ENCODE assay signal across 30 mouse cellular contexts in genomic region chr9:107925251-107925650, GRCm38 (mm10). TPM values are rescaled to one million over a fixed set of nuclear protein-coding genes. Genes with fewer than 3 reads are reported as not detected.
DNase-seq lines count a peak whose midpoint lies in the region; ATAC-seq and TF ChIP-seq lines count a peak whose summit lies in the region.
"Had no signal": no experiment of that assay in that cellular context is flagged by ENCODE, and none has a peak within 500 bp of the region (broad histone marks: within the 10 kb centered on the region; RNA-seq: fewer than 3 reads in every experiment).

No protein-coding gene starts in this region.

- ATAC-seq in forebrain, embryonic 16.5 days = peak; percentile 34
- ATAC-seq in forebrain, embryonic 14.5 days = no peak
- no peak for ATAC-seq in hindbrain, postnatal 0 days
- ATAC-seq in hindbrain, embryonic 14.5 days (ENCODE audit: low FRiP score) = no peak
- peak; percentile 54; the same call in 1 of the 2 replicates for ATAC-seq in midbrain, embryonic 15.5 days (replicated peaks)
- ATAC-seq: CD4-positive, CD25-positive, alpha-beta regulatory T cell, adult 4 months; forebrain, embryonic 13.5 days; liver, postnatal 0 days; lung, postnatal 0 days had no signal

- no peak for TF ChIP-seq POLR2A in brain, embryonic 14.5 days (IDR thresholded peaks at IDR 0.05; ENCODE audit: borderline replicate concordance, extremely low read depth, insufficient read depth, insufficient read length, poor library complexity, severe bottlenecking)

- no peak overlapping the region for H3K4me2 ChIP-seq in forebrain, embryonic 16.5 days (ENCODE audit: low read length)
- H3K4me2 ChIP-seq in forebrain, embryonic 14.5 days (ENCODE audit: low read length) = no peak overlapping the region
- H3K4me2 ChIP-seq in hindbrain, postnatal 0 days (ENCODE audit: low read depth, low read length) = no peak overlapping the region
- H3K4me2 ChIP-seq in hindbrain, embryonic 14.5 days (replicated peaks) = no peak overlapping the region
- H3K4me2 ChIP-seq in midbrain, embryonic 15.5 days = no peak overlapping the region
- H3K4me2 ChIP-seq: forebrain, embryonic 13.5 days; heart, embryonic 15.5 days; kidney, embryonic 15.5 days; limb, embryonic 12.5 days; liver, embryonic 11.5 days had no signal

- TF ChIP-seq CTCF in hindbrain, postnatal 0 days (IDR thresholded peaks at IDR 0.05; ENCODE audit: low read depth) = no peak
- TF ChIP-seq CTCF in brain, embryonic 14.5 days (IDR thresholded peaks at IDR 0.05; ENCODE audit: borderline replicate concordance, extremely low read depth, insufficient read depth, insufficient read length) = no peak

- no peak overlapping the region for H3K9ac ChIP-seq in forebrain, embryonic 16.5 days (replicated peaks; ENCODE audit: low read depth, low read length)
- H3K9ac ChIP-seq in forebrain, embryonic 14.5 days (ENCODE audit: low read length) = no peak overlapping the region
- H3K9ac ChIP-seq in hindbrain, postnatal 0 days (replicated peaks; ENCODE audit: low read length) = no peak overlapping the region
- no peak overlapping the region for H3K9ac ChIP-seq in hindbrain, embryonic 14.5 days
- H3K9ac ChIP-seq in midbrain, embryonic 15.5 days = no peak overlapping the region
- H3K9ac ChIP-seq: forebrain, embryonic 13.5 days; heart, embryonic 15.5 days; kidney, embryonic 15.5 days; limb, embryonic 12.5 days; liver, postnatal 0 days had no signal

- H3K4me3 ChIP-seq in forebrain, embryonic 16.5 days (replicated peaks; ENCODE audit: low read length) = no peak overlapping the region
- H3K4me3 ChIP-seq in forebrain, embryonic 14.5 days (ENCODE audit: low read depth, low read length) = no peak overlapping the region
- H3K4me3 ChIP-seq in hindbrain, postnatal 0 days (ENCODE audit: low read length) = no peak overlapping the region
- H3K4me3 ChIP-seq in hindbrain, embryonic 14.5 days (replicated peaks; ENCODE audit: low read length) = no peak overlapping the region
- H3K4me3 ChIP-seq in midbrain, embryonic 15.5 days = no peak overlapping the region
- H3K4me3 ChIP-seq: forebrain, embryonic 13.5 days; heart, adult 2 months; heart, embryonic 15.5 days; kidney, embryonic 15.5 days; limb, embryonic 12.5 days had no signal

- H3K4me1 ChIP-seq in forebrain, embryonic 16.5 days (replicated peaks; ENCODE audit: control insufficient read depth, insufficient read depth, low read length) = peaks cover 16% of the 10 kb centered on the region
- H3K4me1 ChIP-seq in forebrain, embryonic 14.5 days (ENCODE audit: control insufficient read depth, insufficient read depth, low read length) = peaks cover 5% of the 10 kb centered on the region; the same call in 1 of the 2 replicates
- peaks cover 14% of the 10 kb centered on the region; the same call in 1 of the 2 replicates for H3K4me1 ChIP-seq in hindbrain, postnatal 0 days (ENCODE audit: insufficient read depth, low read length)
- H3K4me1 ChIP-seq in hindbrain, embryonic 14.5 days (replicated peaks; ENCODE audit: control insufficient read depth, insufficient read depth, low read length) = peaks cover 14% of the 10 kb centered on the region; the same call in 1 of the 2 replicates
- H3K4me1 ChIP-seq in midbrain, embryonic 15.5 days = peaks cover 18% of the 10 kb centered on the region

- DNase-seq in forebrain, embryonic 14.5 days (ENCODE audit: low spot score) = no peak
- DNase-seq in hindbrain, postnatal 0 days (ENCODE audit: low spot score) = no peak
- DNase-seq in hindbrain, embryonic 14.5 days (ENCODE audit: low spot score) = no peak
- DNase-seq in brain, embryonic 14.5 days (ENCODE audit: low read depth) = peak; percentile 37
- DNase-seq in lung, postnatal 14 days = no peak
- no peak for DNase-seq in adrenal gland, adult 2 months
- DNase-seq: adrenal gland, adult 8-10 months; cerebellum, adult 9-11 months; gastrocnemius, postnatal 36 days; heart, adult 2 months; heart, postnatal 36 days; kidney, adult 11 months; kidney, postnatal 36 days; liver, postnatal 0 days; thymus, adult 2 months; thymus, postnatal 4 days had no signal

- WGBS in forebrain, embryonic 16.5 days = 20% methylated on average over 3 of the region's 3 CpGs
- WGBS in forebrain, embryonic 14.5 days = 27% methylated on average over 3 of the region's 3 CpGs
- WGBS in hindbrain, postnatal 0 days = 12% methylated on average over 3 of the region's 3 CpGs
- WGBS in hindbrain, embryonic 14.5 days = 21% methylated on average over 3 of the region's 3 CpGs
- WGBS in midbrain, embryonic 15.5 days = 16% methylated on average over 3 of the region's 3 CpGs

- H3K27me3 ChIP-seq in forebrain, embryonic 16.5 days (replicated peaks; ENCODE audit: control insufficient read depth, insufficient read depth, low read length) = no peaks in the 10 kb centered on the region
- no peaks in the 10 kb centered on the region for H3K27me3 ChIP-seq in forebrain, embryonic 14.5 days (replicated peaks; ENCODE audit: control insufficient read depth, insufficient read depth, low read length)
- no peaks in the 10 kb centered on the region for H3K27me3 ChIP-seq in hindbrain, postnatal 0 days (ENCODE audit: insufficient read depth, low read length)
- no peaks in the 10 kb centered on the region for H3K27me3 ChIP-seq in hindbrain, embryonic 14.5 days (ENCODE audit: control insufficient read depth, insufficient read depth, low read length)
- no peaks in the 10 kb centered on the region for H3K27me3 ChIP-seq in midbrain, embryonic 15.5 days (replicated peaks)
- H3K27me3 ChIP-seq: forebrain, embryonic 13.5 days; heart, embryonic 15.5 days; kidney, embryonic 15.5 days; limb, embryonic 12.5 days had no signal

- H3K36me3 ChIP-seq in forebrain, embryonic 16.5 days (ENCODE audit: control insufficient read depth, insufficient read depth) = no peaks in the 10 kb centered on the region
- H3K36me3 ChIP-seq in forebrain, embryonic 14.5 days (ENCODE audit: control insufficient read depth, insufficient read depth, low read length) = no peaks in the 10 kb centered on the region
- no peaks in the 10 kb centered on the region for H3K36me3 ChIP-seq in hindbrain, postnatal 0 days (ENCODE audit: insufficient read depth, low read length)
- H3K36me3 ChIP-seq in hindbrain, embryonic 14.5 days (replicated peaks; ENCODE audit: control insufficient read depth, insufficient read depth) = no peaks in the 10 kb centered on the region
- H3K36me3 ChIP-seq in midbrain, embryonic 15.5 days (replicated peaks) = no peaks in the 10 kb centered on the region
- H3K36me3 ChIP-seq: heart, embryonic 15.5 days; kidney, embryonic 15.5 days; limb, embryonic 12.5 days had no signal

- H3K27ac ChIP-seq in forebrain, embryonic 16.5 days (ENCODE audit: low read length) = no peak overlapping the region
- no peak overlapping the region for H3K27ac ChIP-seq in forebrain, embryonic 14.5 days (ENCODE audit: low read depth, low read length)
- H3K27ac ChIP-seq in hindbrain, postnatal 0 days = 0 out of 2 replicates have a peak overlapping the region, but pooled peaks have one; percentile 36
- no peak overlapping the region for H3K27ac ChIP-seq in hindbrain, embryonic 14.5 days
- H3K27ac ChIP-seq in midbrain, embryonic 15.5 days = peak overlapping the region; percentile 1; the same call in 1 of the 2 replicates
- H3K27ac ChIP-seq: forebrain, embryonic 13.5 days; heart, embryonic 15.5 days; kidney, embryonic 15.5 days; limb, embryonic 12.5 days had no signal

- no peaks in the 10 kb centered on the region for H3K9me3 ChIP-seq in forebrain, embryonic 16.5 days (ENCODE audit: control insufficient read depth, low read length)
- no peaks in the 10 kb centered on the region for H3K9me3 ChIP-seq in forebrain, embryonic 14.5 days (replicated peaks; ENCODE audit: control insufficient read depth, low read length)
- H3K9me3 ChIP-seq in hindbrain, postnatal 0 days (ENCODE audit: low read length) = no peaks in the 10 kb centered on the region
- H3K9me3 ChIP-seq in hindbrain, embryonic 14.5 days (ENCODE audit: control insufficient read depth, low read length) = no peaks in the 10 kb centered on the region
- no peaks in the 10 kb centered on the region for H3K9me3 ChIP-seq in midbrain, embryonic 15.5 days
- H3K9me3 ChIP-seq: forebrain, embryonic 13.5 days; heart, embryonic 15.5 days; kidney, embryonic 15.5 days; limb, embryonic 12.5 days had no signal

RNA-seq across cellular contexts. Expression of gene Actl11, which starts 3.0 kb away (rescaled TPM):
- not detected in 2 replicates for polyA plus RNA-seq in forebrain, embryonic 16.5 days (2015; fragmentation: Nextera tagmentation; extraction: Ambion mirVana)
- not detected in 2 replicates for polyA plus RNA-seq in forebrain, embryonic 14.5 days (2014; fragmentation: Nextera tagmentation; extraction: Ambion mirVana)
- not detected in 2 replicates for total RNA-seq in hindbrain, postnatal 0 days (2014; rRNA removed)
- polyA plus RNA-seq in hindbrain, postnatal 0 days (2015; fragmentation: Nextera tagmentation; extraction: Ambion mirVana) = not detected in 2 replicates
- polyA plus RNA-seq in hindbrain, embryonic 14.5 days (2014; fragmentation: Nextera tagmentation; extraction: Ambion mirVana) = not detected in 2 replicates
- polyA plus RNA-seq in brain, embryonic 14.5 days (2012; rRNA removed) = not detected in 2 replicates
- not detected in 2 replicates for polyA plus RNA-seq in midbrain, embryonic 15.5 days (2015; fragmentation: Nextera tagmentation; extraction: Ambion mirVana)
- not detected for total RNA-seq in adrenal gland, adult 2 months (2021)
- polyA plus RNA-seq in adrenal gland, adult 2 months (2012; rRNA removed) = not detected in 2 replicates
- total RNA-seq: adrenal gland, adult 8-10 months; common myeloid progenitor, adult 5-6 weeks; ES-E14; gastrocnemius, postnatal 36 days; heart, adult 2 months; heart, postnatal 36 days; layer of hippocampus, adult 8-10 months; left cerebral cortex, postnatal 14 days had no signal
- polyA plus RNA-seq: CD4-positive, CD25-positive, alpha-beta regulatory T cell, adult 4 months; forebrain, embryonic 13.5 days; heart, embryonic 15.5 days; kidney, embryonic 15.5 days; limb, embryonic 12.5 days; liver, embryonic 11.5 days; liver, postnatal 0 days; lung, postnatal 0 days; stomach, embryonic 16.5 days had no signal

RNA-seq across cellular contexts. Expression of gene Camkv, which starts 10.2 kb away (rescaled TPM):
- 117 and 140 TPM in 2 replicates for polyA plus RNA-seq in forebrain, embryonic 16.5 days (2015; fragmentation: Nextera tagmentation; extraction: Ambion mirVana)
- 25.1 and 40.8 TPM in 2 replicates for polyA plus RNA-seq in forebrain, embryonic 14.5 days (2014; fragmentation: Nextera tagmentation; extraction: Ambion mirVana)
- total RNA-seq in hindbrain, postnatal 0 days (2014; rRNA removed) = 80.1 and 87.4 TPM in 2 replicates
- polyA plus RNA-seq in hindbrain, postnatal 0 days (2015; fragmentation: Nextera tagmentation; extraction: Ambion mirVana) = 59.1 and 61.5 TPM in 2 replicates
- 16.7 and 20.0 TPM in 2 replicates for polyA plus RNA-seq in hindbrain, embryonic 14.5 days (2014; fragmentation: Nextera tagmentation; extraction: Ambion mirVana)
- 40.3 and 70.1 TPM in 2 replicates for polyA plus RNA-seq in brain, embryonic 14.5 days (2012; rRNA removed)
- 66.7 and 67.3 TPM in 2 replicates for polyA plus RNA-seq in midbrain, embryonic 15.5 days (2015; fragmentation: Nextera tagmentation; extraction: Ambion mirVana)
- 1 to 10 TPM; 2.9 to 5.2 TPM for total RNA-seq in adrenal gland, adult 2 months (2021)
- 7.8 and 9.5 TPM in 2 replicates for polyA plus RNA-seq in adrenal gland, adult 2 months (2012; rRNA removed)
- total RNA-seq: heart, adult 2 months; heart, postnatal 36 days had no signal
- polyA plus RNA-seq: CD4-positive, CD25-positive, alpha-beta regulatory T cell, adult 4 months had no signal

RNA-seq across cellular contexts. Expression of gene Mst1r, which starts 18.6 kb away (rescaled TPM):
- polyA plus RNA-seq in forebrain, embryonic 16.5 days (2015; fragmentation: Nextera tagmentation; extraction: Ambion mirVana) = 0.91 and 1.3 TPM in 2 replicates
- polyA plus RNA-seq in forebrain, embryonic 14.5 days (2014; fragmentation: Nextera tagmentation; extraction: Ambion mirVana) = 0.23 and 1.2 TPM in 2 replicates
- total RNA-seq in hindbrain, postnatal 0 days (2014; rRNA removed) = 0.61 and 2.7 TPM in 2 replicates
- 0.68 and 0.69 TPM in 2 replicates for polyA plus RNA-seq in hindbrain, postnatal 0 days (2015; fragmentation: Nextera tagmentation; extraction: Ambion mirVana)
- 0.95 and 1.2 TPM in 2 replicates for polyA plus RNA-seq in hindbrain, embryonic 14.5 days (2014; fragmentation: Nextera tagmentation; extraction: Ambion mirVana)
- polyA plus RNA-seq in brain, embryonic 14.5 days (2012; rRNA removed) = 4.2 and 6.5 TPM in 2 replicates
- polyA plus RNA-seq in midbrain, embryonic 15.5 days (2015; fragmentation: Nextera tagmentation; extraction: Ambion mirVana) = 1.7 and 1.9 TPM in 2 replicates
- total RNA-seq in adrenal gland, adult 2 months (2021) = 1 to 10 TPM; 7.4 to 8.1 TPM
- polyA plus RNA-seq in adrenal gland, adult 2 months (2012; rRNA removed) = 34.0 and 41.0 TPM in 2 replicates
- polyA plus RNA-seq: CD4-positive, CD25-positive, alpha-beta regulatory T cell, adult 4 months had no signal

RNA-seq across cellular contexts. Expression of gene Traip, which starts 24.7 kb away (rescaled TPM):
- polyA plus RNA-seq in forebrain, embryonic 16.5 days (2015; fragmentation: Nextera tagmentation; extraction: Ambion mirVana) = 14.2 and 17.1 TPM in 2 replicates
- 17.1 and 20.5 TPM in 2 replicates for polyA plus RNA-seq in forebrain, embryonic 14.5 days (2014; fragmentation: Nextera tagmentation; extraction: Ambion mirVana)
- 8.4 and 23.3 TPM in 2 replicates for total RNA-seq in hindbrain, postnatal 0 days (2014; rRNA removed)
- 9.2 and 10.5 TPM in 2 replicates for polyA plus RNA-seq in hindbrain, postnatal 0 days (2015; fragmentation: Nextera tagmentation; extraction: Ambion mirVana)
- polyA plus RNA-seq in hindbrain, embryonic 14.5 days (2014; fragmentation: Nextera tagmentation; extraction: Ambion mirVana) = 8.4 and 8.6 TPM in 2 replicates
- 6.9 and 7.8 TPM in 2 replicates for polyA plus RNA-seq in brain, embryonic 14.5 days (2012; rRNA removed)
- 10.1 and 10.2 TPM in 2 replicates for polyA plus RNA-seq in midbrain, embryonic 15.5 days (2015; fragmentation: Nextera tagmentation; extraction: Ambion mirVana)
- total RNA-seq in adrenal gland, adult 2 months (2021) = 1 to 10 TPM; 2.1 to 2.5 TPM
- polyA plus RNA-seq in adrenal gland, adult 2 months (2012; rRNA removed) = 0.61 and 0.72 TPM in 2 replicates

RNA-seq across cellular contexts. Expression of gene Mon1a, which starts 37.3 kb away (rescaled TPM):
- 24.8 and 25.2 TPM in 2 replicates for polyA plus RNA-seq in forebrain, embryonic 16.5 days (2015; fragmentation: Nextera tagmentation; extraction: Ambion mirVana)
- 23.5 and 27.2 TPM in 2 replicates for polyA plus RNA-seq in forebrain, embryonic 14.5 days (2014; fragmentation: Nextera tagmentation; extraction: Ambion mirVana)
- total RNA-seq in hindbrain, postnatal 0 days (2014; rRNA removed) = 21.9 and 28.2 TPM in 2 replicates
- polyA plus RNA-seq in hindbrain, postnatal 0 days (2015; fragmentation: Nextera tagmentation; extraction: Ambion mirVana) = 13.2 and 13.8 TPM in 2 replicates
- 22.1 and 23.1 TPM in 2 replicates for polyA plus RNA-seq in hindbrain, embryonic 14.5 days (2014; fragmentation: Nextera tagmentation; extraction: Ambion mirVana)
- polyA plus RNA-seq in brain, embryonic 14.5 days (2012; rRNA removed) = 31.5 and 37.2 TPM in 2 replicates
- polyA plus RNA-seq in midbrain, embryonic 15.5 days (2015; fragmentation: Nextera tagmentation; extraction: Ambion mirVana) = 26.0 and 27.7 TPM in 2 replicates
- total RNA-seq in adrenal gland, adult 2 months (2021) = 10 to 100 TPM; 19.2 to 20.5 TPM
- polyA plus RNA-seq in adrenal gland, adult 2 months (2012; rRNA removed) = 41.3 and 42.9 TPM in 2 replicates

Comparison
In these comparisons a context has a peak if more than half of its experiments do, and no peak if none do; other contexts are left out.
1. ATAC-seq: peak in forebrain, embryonic 16.5 days (single experiment) and midbrain, embryonic 15.5 days (single experiment); none in forebrain, embryonic 14.5 days (single experiment), hindbrain, postnatal 0 days (single experiment) and hindbrain, embryonic 14.5 days (single experiment).
2. H3K27ac ChIP-seq: peak in hindbrain, postnatal 0 days (single experiment) and midbrain, embryonic 15.5 days (single experiment); none in forebrain, embryonic 16.5 days (single experiment), forebrain, embryonic 14.5 days (single experiment) and hindbrain, embryonic 14.5 days (single experiment).